Mouse (Mus musculus) embryonic facial prominence, embryonic 10.5 days (tissue): ENCODE data around the gene Tll2. TPM values are rescaled to one million over a fixed set of nuclear protein-coding genes. Genes with fewer than 3 reads are reported as not detected.

Experiments
- polyA plus RNA-seq: library from polyadenylated mRNA; unstranded; fragments of >200 nt; fragmentation: Nextera tagmentation; extraction: Ambion mirVana; gene quantifications from 2 replicates; pipeline ENCODE4 v1.2.1, GENCODE M21; 2016

Gene Tll2
- polyA plus RNA-seq, 1 experiment from 2014 or later, result 0.26 TPM

Other genes with a start within 250 kb of the Tll2 start
- 0.09 and 0.59 TPM in 2 replicates for gene Blnk, start 212.3 kb downstream of the Tll2 start, polyA plus RNA-seq
- gene Dntt, start 177.6 kb downstream of the Tll2 start, polyA plus RNA-seq, result not detected in 2 replicates
- not detected in 2 replicates for gene Opalin, start 129.7 kb downstream of the Tll2 start, polyA plus RNA-seq
- gene Tm9sf3, start 57.2 kb upstream of the Tll2 start, polyA plus RNA-seq, result 95.9 and 96.9 TPM in 2 replicates
- gene Pik3ap1, start 178.3 kb upstream of the Tll2 start, polyA plus RNA-seq, result 2.5 and 3.0 TPM in 2 replicates